Mouse (Mus musculus): ENCODE results near the gene Mgat5b.
"Not testable (repeated sequence)": the region's sequence is repeated elsewhere in the genome, so short reads cannot be mapped to it uniquely, and the experiment has no call there.

The Mgat5b gene

DNA sequence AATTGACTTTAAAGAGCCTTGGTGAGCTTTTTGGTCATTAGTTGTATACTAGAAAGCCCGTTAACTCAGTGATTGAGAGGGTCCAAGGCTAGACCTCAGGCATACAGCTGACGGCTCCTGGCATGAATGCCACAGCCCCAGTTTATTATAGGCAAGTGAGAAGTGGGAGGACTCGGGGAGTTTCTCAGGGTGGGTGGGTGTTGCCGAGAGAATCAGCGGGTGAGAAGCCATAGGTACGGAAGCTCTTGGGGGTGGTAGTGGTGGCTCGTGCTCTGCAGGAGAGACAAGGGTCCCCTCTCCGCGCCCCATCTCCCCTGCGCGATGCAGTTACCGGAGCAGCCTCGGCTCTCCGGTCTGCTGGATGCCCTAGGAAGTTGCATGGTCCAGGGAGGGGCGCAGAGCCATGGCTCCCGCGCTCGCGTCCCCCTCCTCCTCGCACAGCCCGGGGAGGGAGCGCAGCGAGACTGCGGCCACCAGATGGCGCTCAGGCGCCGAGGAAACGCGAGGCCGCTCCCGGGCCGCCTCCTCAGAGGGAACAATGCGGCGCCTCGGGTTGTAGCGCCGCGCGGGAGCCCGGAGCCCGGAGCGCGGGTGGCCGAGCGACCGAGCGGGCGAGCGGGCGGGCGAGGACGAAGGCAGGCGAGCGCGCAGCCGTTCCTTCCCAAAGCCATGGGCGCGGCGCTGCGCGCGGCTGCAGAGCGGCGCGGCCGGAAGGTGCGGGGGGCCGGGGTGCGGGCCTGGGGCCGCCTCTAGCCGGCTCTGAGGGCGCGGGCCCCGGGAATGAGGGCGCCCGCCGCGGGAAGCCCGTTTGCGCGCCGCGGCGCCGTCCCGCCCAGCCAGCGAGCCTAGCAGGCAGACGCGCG is at the start of gene Mgat5b:
Mgat5b (plus strand) TSS at position 541 of the 863 bp plus-strand sequence.
- DNase-seq (ENCODE audit: low read depth, low spot score): peak; percentile 86

GRCm38 (mm10) chr11:116869223-116869622 is 49.4 kb upstream of the Mgat5b start:
- no peak for DNase-seq (ENCODE audit: low read depth, low spot score)

DNA sequence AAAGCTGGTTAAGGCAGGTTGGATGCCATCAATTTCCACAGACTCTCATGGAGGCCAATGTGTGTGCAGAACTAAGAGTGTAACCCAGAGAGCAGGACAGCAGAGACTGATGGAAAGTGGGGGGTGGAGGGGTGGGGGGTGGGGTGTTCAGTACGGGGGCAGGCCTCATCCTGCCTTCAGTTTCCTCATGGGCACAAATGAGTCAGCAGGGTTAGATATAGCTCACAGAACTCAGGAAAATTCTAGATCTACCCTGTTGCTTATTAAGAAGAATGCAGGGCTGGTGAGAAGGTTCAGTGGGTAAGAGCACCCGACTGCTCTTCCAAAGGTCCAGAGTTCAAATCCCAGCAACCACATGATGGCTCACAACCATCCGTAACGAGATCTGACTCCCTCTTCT is 49.0 kb upstream of the Mgat5b start:
- DNase-seq (ENCODE audit: low read depth, low spot score): no peak

GRCm38 (mm10) chr11:116871538-116871937 is 47.1 kb upstream of the Mgat5b start:
- no peak for DNase-seq (ENCODE audit: low read depth, low spot score)

DNA sequence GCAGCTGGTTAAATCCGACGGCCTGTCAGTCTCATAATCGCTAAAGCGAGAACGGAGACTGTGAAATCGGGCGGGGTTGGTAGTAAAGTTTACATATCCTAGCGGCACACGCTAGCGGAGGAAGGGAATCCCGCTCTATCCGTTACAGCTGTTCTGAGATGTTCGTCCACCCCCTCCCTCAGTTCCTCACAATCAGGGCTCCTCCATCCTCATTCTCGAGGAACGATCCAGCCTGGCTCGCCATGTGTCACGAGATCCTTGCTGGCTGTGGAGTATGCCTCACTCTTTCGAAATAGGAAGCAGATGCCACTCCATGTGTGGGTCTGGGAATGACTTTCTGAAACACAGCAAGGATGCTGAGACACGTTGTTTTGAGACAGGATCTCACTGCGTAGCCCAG is 44.7 kb upstream of the Mgat5b start:
- DNase-seq (ENCODE audit: low read depth, low spot score): no peak

- no peak for DNase-seq (ENCODE audit: low read depth, low spot score)
Observed at GRCm38 (mm10) chr11:116878454-116878853, 40.2 kb upstream of the Mgat5b start.

DNA sequence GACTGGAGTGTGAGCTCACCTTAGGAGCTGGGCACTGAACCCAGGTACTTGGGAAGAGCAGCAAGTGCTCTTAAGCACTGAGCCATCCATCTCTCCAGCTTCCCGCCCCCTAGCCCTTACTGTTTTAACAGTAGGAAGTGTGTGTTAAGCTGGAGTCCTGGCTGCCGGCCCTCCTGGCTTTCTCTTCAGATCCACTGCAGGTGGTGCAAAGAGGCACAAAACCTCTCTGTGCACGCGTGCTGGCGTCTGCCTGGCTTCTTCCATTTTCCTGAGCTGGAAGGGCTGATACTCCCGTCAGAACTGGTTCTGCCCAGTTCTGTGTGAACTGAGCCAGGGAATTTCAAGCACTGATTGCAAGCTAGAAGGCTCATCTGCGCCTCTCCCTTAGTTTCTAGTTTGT is 37.8 kb upstream of the Mgat5b start:
- no peak for DNase-seq (ENCODE audit: low read depth, low spot score)

DNA sequence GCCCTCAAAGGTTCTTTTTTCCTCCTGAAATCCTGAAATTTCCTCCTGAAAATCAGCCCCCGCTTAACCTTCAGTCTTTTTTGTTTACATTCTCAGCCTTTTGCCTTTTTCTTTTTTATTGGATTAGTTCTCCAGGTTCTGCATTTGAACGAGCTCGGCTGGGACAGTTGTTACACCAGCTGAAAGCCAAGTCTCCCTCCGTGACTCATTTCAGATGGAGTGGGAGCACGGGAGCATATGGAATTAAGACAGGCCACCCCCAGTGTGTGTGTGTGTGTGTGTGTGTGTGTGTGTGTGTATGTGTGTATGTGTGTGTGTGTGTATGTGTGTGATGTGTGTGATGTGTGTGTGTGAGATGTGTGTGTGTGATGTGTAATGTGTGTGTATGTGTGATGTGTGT is 37.2 kb upstream of the Mgat5b start:
- no peak for DNase-seq (ENCODE audit: low read depth, low spot score)

- no peak for DNase-seq (ENCODE audit: low read depth, low spot score)
Observed at GRCm38 (mm10) chr11:116882446-116882845, 36.2 kb upstream of the Mgat5b start.

DNA sequence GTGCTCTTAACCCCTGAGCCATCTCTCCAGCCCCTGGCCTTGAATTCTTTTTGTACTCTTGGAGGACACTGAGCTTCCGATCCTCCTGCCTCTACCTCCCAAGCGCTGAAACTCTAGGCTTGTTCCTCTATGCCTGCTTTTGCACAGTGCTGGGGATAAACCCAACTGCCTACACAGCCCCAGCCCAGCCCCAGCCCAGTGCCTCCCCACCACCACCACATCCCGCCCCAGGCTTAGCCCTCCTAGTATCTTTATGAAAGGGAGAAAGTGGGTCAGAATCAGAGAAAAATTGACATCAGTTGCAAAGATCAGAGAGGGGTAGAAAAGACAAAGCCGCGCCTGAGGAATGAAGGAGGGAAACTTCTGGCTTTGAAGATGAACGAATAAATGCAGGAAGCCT is 34.6 kb upstream of the Mgat5b start:
- DNase-seq (ENCODE audit: low read depth, low spot score): no peak

GRCm38 (mm10) chr11:116885275-116886151 is 33.1 kb upstream of the Mgat5b start:
- DNase-seq (ENCODE audit: low read depth, low spot score): peak; percentile 88

DNA sequence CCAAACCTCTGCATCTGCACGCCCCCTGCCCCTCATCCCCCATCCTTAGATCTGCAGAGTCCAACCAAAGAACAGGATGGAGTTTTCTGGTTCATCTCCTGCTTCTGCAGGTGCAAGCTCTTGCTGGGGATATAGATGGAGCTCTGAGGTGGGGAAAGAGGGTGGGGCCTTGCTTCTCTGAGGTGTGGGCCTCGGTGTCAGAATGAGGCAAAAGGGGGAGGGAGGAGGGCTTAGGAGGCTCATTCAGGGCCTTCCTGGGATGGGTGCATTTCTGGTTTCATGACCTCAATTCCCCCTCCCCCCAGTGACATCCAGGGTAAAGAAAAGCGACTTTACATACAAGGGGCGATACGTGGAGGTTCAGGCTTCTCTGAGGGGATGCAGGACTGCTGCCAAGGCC is 31.5 kb upstream of the Mgat5b start:
- DNase-seq (ENCODE audit: low read depth, low spot score): no peak

DNA sequence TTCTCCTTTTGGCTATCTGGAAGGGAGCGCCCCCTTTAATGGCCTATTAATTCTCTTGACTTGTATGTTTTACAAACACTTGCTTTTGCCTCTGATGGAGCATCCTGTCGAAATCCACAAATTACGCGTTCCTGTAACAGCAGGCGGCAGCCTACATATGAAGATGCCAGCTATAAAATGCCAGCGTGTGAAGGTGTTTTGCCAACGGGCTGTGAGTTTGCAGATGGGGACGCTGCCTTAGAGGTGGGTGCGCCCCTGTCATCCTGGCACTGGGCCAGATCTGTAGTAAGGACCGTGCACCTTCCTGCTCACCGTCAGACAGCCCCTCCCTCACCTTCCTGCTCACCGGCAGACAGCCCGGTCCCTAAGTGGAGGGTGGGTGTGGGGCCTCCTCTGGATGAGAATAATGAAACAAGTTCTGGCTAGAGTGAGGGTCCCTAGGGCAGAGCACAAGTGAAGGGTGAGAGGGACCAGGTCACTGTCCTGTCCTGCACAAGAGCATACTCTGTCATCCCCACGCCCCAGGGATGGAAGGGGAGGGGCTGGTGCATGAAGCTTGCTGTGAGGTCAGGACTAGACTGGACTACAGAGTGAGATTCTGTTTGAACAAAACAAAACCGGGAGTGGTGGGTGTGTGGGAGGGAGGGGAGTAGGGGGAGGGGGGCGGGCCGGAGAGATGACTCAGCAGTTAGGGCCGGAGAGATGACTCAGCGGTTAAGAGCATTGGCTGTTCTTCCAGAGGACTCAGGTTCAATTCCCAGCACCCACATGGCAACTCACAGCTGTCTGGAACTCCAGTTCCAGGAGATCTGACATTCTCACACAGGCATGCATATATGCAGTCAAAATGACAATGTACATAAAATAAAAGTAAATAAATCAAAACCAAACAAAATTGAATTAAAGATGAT is 24.9 kb upstream of the Mgat5b start:
- no peak for DNase-seq (ENCODE audit: low read depth, low spot score)

DNA sequence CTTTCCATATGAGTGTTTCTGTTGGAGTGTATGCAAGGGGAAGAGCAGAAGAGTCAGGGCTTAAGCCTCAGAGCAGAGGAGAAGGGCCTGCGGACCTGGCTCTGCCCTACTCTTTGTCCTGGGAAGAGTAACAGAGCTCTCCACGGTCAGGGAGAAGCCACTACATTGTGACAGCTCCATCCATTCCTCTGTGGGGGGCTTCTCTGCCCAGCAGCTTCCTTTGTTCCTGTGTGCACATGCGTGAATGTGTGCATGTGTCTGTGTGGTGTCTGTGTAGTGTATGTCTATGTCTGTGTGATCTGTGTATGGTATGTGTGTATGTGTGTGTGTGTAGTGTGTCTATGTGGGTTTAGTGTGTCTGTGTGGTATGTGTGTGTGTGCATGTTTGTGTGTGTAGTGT is 23.3 kb upstream of the Mgat5b start:
- no peak for DNase-seq (ENCODE audit: low read depth, low spot score)

- DNase-seq (ENCODE audit: low read depth, low spot score): no peak
Observed at GRCm38 (mm10) chr11:116899247-116899646, 19.4 kb upstream of the Mgat5b start.

- DNase-seq (ENCODE audit: low read depth, low spot score): not testable (repeated sequence)
Observed at GRCm38 (mm10) chr11:116902588-116902987, 16.1 kb upstream of the Mgat5b start.

DNA sequence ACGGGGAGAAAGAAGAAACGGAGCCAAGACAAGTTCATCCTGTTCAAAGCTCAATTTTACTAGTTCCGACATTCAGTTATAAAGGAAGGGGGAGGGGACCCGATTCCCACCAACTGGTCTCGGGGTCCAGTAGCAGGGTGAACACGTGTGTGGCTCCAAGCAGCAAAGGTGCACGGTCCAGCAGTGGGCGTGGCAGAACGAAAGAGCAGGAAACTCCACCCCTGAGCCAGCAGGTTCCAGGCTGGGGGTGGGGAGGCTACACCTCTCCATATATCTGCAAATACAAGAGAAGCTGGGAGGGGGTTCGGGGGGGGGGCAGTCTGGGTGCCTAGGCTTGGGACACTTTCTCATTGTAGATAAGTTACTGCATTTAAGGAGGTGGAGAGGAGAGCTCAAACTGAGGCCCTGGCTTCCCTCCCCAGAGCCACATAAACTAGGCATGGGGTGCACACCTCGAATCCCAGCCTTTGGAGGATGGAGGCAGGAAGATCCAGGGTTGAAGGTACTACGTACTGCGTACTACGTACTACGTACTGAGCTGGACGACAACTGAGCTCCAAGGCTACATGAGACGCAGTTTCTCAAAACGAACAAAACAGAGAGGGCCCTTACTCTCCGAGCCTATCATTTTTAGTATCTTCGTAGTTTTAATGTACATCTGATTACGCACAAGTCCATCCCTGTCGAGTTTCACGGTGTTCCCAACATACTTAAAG is 12.8 kb upstream of the Mgat5b start:
- DNase-seq (ENCODE audit: low read depth, low spot score): peak; percentile 12

- DNase-seq (ENCODE audit: low read depth, low spot score): no peak
Observed at GRCm38 (mm10) chr11:116913573-116913972, 5.1 kb upstream of the Mgat5b start.

DNA sequence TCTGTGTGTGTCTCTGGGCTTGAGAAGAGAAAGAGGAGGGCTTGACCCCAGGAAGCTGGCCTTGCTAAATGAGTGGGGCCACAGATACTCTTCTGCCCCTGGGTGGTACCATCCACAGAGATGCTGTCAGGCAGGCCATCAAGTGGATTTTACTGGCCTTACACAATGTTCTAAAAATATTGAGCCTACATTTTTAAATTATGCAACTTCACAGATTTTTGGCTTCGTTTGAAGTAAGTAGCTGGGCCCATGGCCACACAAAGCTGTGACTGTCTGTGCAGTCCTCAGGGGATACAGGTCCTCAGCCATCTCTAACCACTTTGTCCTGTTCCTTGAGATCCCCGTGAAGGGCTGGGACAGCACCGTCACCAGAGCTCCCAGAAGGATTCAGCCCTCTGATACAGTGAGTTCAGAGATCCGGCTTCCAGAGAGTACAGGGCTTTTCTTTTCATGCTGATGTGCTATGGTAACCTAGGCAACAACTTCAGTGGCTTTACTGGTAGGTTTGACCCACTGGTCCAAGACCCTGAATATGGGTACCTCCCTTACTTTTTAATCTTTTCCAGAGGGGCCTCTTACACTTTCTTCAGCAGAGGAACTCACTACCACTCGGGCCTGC is 4.3 kb upstream of the Mgat5b start:
- no peak for DNase-seq (ENCODE audit: low read depth, low spot score)

DNA sequence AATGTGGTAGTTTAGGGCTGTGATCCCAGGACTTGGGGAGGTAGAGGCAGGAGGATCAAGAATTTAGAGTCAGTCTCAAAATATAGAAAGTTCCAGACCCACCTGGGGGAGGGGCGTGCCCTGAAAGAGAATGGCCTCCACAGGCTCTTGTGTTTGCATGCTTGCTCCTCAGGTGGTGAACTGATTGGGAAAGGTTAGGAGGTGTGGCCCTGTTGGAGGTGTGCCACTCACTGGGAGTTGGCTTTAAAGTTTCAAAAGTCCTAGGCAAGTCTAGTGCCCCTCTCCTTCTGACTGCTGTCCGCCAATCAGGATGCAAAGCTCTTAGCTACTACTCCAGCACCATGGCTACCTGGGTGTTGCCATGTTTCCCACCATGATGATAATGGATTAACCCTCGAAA is 3.4 kb upstream of the Mgat5b start:
- DNase-seq (ENCODE audit: low read depth, low spot score): no peak
